Mouse (Mus musculus): ENCODE data around the gene Olfr1086. TPM values are rescaled to one million over a fixed set of nuclear protein-coding genes. Genes with fewer than 3 reads are reported as not detected.
"Not testable (repeated sequence)": the region's sequence is repeated elsewhere in the genome, so short reads cannot be mapped to it uniquely, and the experiment has no call there.

Gene Olfr1086
- not detected for total RNA-seq (2021)
- long read RNA-seq, experiment 1 = 0 reads
- long read RNA-seq, experiment 2 = 0 reads

GRCm38 (mm10) chr2:86679992-86680391, at the start of gene Olfr1086:
Gene Olfr1086, minus strand, starts transcription at chr2:86680092.
- DNase-seq (ENCODE audit: low spot score in 2 of 2) = no peak

- no peak for DNase-seq (ENCODE audit: low spot score in 2 of 2)
Measured at GRCm38 (mm10) chr2:86698295-86698694, 18.4 kb upstream of the Olfr1086 start, which contains the start of gene Olfr1087. Gene Olfr1087, minus strand, starts transcription at chr2:86698395.

DNA sequence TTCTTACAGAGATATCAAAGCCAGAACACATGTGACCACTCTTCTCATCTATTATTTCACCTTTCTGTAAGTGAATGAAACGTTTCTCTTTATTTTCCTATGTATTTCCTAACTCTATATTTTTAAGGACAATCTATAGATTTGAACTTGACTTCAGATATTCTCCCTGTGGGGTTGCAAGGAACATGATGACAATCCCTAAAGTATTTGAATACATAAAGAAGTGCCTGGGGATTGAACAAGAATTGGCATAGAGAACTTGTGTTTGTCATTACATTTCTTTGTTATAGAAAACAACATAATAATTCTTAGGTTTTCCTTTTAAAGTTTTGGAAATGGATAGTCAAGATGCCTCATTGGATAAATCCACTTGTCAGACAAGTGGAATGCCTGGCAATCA, 18.0 kb downstream of the Olfr1086 start, which contains the start of gene Olfr1085:
Olfr1085 (minus strand) TSS at position 101 of the 400 bp plus-strand sequence.
- DNase-seq (ENCODE audit: low spot score in 2 of 2) = no peak

GRCm38 (mm10) chr2:86639625-86640024, 40.3 kb downstream of the Olfr1086 start, which contains the start of gene Olfr1084:
Gene Olfr1084, minus strand, starts transcription at chr2:86639725.
- DNase-seq (ENCODE audit: low spot score in 2 of 2) = not testable (repeated sequence)

Other genes with a start within 250 kb of the Olfr1086 start
- gene Olfr1065, start 229.5 kb downstream of the Olfr1086 start, total RNA-seq (2021) = not detected
- not detected for gene Olfr1066, start 223.8 kb downstream of the Olfr1086 start, total RNA-seq (2021)
- gene Olfr228, start 192.7 kb downstream of the Olfr1086 start, total RNA-seq (2021) = not detected
- gene Olfr1076, start 171.6 kb downstream of the Olfr1086 start, total RNA-seq (2021) = not detected
- gene Olfr1079, start 137.6 kb downstream of the Olfr1086 start, total RNA-seq (2021) = not detected
- not detected for gene Olfr1080, start 121.9 kb downstream of the Olfr1086 start, total RNA-seq (2021)
- gene Olfr1082, start 81.1 kb downstream of the Olfr1086 start, total RNA-seq (2021) = not detected
- gene Olfr1084, start 40.4 kb downstream of the Olfr1086 start, total RNA-seq (2021) = not detected
- gene Olfr1085, start 18.1 kb downstream of the Olfr1086 start, total RNA-seq (2021) = not detected
- gene Olfr1087, start 18.3 kb upstream of the Olfr1086 start, total RNA-seq (2021) = not detected
- gene Olfr1089, start 53.6 kb upstream of the Olfr1086 start, total RNA-seq (2021) = not detected
- gene Olfr1090, start 78.9 kb upstream of the Olfr1086 start, total RNA-seq (2021) = not detected
- gene Olfr1093, start 102.4 kb upstream of the Olfr1086 start, total RNA-seq (2021) = not detected
- not detected for gene Olfr141, start 129.9 kb upstream of the Olfr1086 start, total RNA-seq (2021)
- not detected for gene Olfr1094, start 144.6 kb upstream of the Olfr1086 start, total RNA-seq (2021)
- not detected for gene Olfr1095, start 171.6 kb upstream of the Olfr1086 start, total RNA-seq (2021)
- gene Gm13723, start 194.7 kb upstream of the Olfr1086 start, total RNA-seq (2021) = not detected
- gene Olfr1097, start 212.1 kb upstream of the Olfr1086 start, total RNA-seq (2021) = not detected
- gene Olfr1098, start 244.5 kb upstream of the Olfr1086 start, total RNA-seq (2021) = not detected